14 mouse cellular contexts compared by ENCODE assay signal in genomic region chr13:42093268-42094042, GRCm38 (mm10). TPM values are rescaled to one million over a fixed set of nuclear protein-coding genes. Genes with fewer than 3 reads are reported as not detected.
A peak's percentile ranks its signal among the peaks of the same experiment; 100 is the strongest.
DNase-seq lines count a peak whose midpoint lies in the region; ATAC-seq lines count a peak whose summit lies in the region.
"Had no signal": no experiment of that assay in that cellular context is flagged by ENCODE, and none has a peak within 500 bp of the region (broad histone marks: within the 10 kb centered on the region; RNA-seq: fewer than 3 reads in every experiment).

No protein-coding gene starts in this region.

- H3K9me3 ChIP-seq in midbrain, embryonic 14.5 days (ENCODE audit: control insufficient read depth, low read length) = no peaks in the 10 kb centered on the region
- no peaks in the 10 kb centered on the region for H3K9me3 ChIP-seq in midbrain, embryonic 16.5 days (replicated peaks; ENCODE audit: control insufficient read depth, low read length, poor library complexity, severe bottlenecking)
- H3K9me3 ChIP-seq in liver, embryonic 16.5 days (replicated peaks; ENCODE audit: control insufficient read depth, low read length) = no peaks in the 10 kb centered on the region
- peaks cover 5% of the 10 kb centered on the region; the same call in 1 of the 2 replicates for H3K9me3 ChIP-seq in kidney, embryonic 16.5 days (ENCODE audit: low read length)
- H3K9me3 ChIP-seq: neural tube, embryonic 12.5 days had no signal

- WGBS in midbrain, embryonic 14.5 days = 60% methylated on average over 12 of the region's 12 CpGs
- WGBS in midbrain, embryonic 16.5 days = 54% methylated on average over 12 of the region's 12 CpGs
- WGBS in liver, embryonic 16.5 days (ENCODE audit: insufficient replicate concordance) = 18% methylated on average over 12 of the region's 12 CpGs
- WGBS in kidney, embryonic 16.5 days = 61% methylated on average over 12 of the region's 12 CpGs

- no peaks in the 10 kb centered on the region; the same call in 1 of the 2 replicates for H3K4me1 ChIP-seq in midbrain, embryonic 14.5 days (ENCODE audit: control insufficient read depth, insufficient read depth, low read length)
- peaks cover 16% of the 10 kb centered on the region for H3K4me1 ChIP-seq in midbrain, embryonic 16.5 days (ENCODE audit: control insufficient read depth, insufficient read depth, low read length)
- peaks cover 13% of the 10 kb centered on the region for H3K4me1 ChIP-seq in liver, embryonic 16.5 days (ENCODE audit: control insufficient read depth, low read depth, low read length)
- peaks cover 21% of the 10 kb centered on the region for H3K4me1 ChIP-seq in kidney, embryonic 16.5 days (ENCODE audit: insufficient read depth, low read length)

- H3K36me3 ChIP-seq in midbrain, embryonic 14.5 days (ENCODE audit: control insufficient read depth, insufficient read depth, low read length) = no peaks in the 10 kb centered on the region
- H3K36me3 ChIP-seq in midbrain, embryonic 16.5 days (ENCODE audit: control insufficient read depth, insufficient read depth, low read length) = no peaks in the 10 kb centered on the region
- no peaks in the 10 kb centered on the region for H3K36me3 ChIP-seq in liver, embryonic 16.5 days (ENCODE audit: control insufficient read depth, insufficient read depth)
- H3K36me3 ChIP-seq in kidney, embryonic 16.5 days (ENCODE audit: insufficient read depth, low read length) = no peaks in the 10 kb centered on the region

- no peak overlapping the region for H3K9ac ChIP-seq in midbrain, embryonic 14.5 days (replicated peaks; ENCODE audit: low read length)
- no peak overlapping the region for H3K9ac ChIP-seq in midbrain, embryonic 16.5 days (ENCODE audit: low read depth, low read length)
- no peak overlapping the region for H3K9ac ChIP-seq in liver, embryonic 16.5 days (ENCODE audit: low read depth, low read length)
- no peak overlapping the region for H3K9ac ChIP-seq in kidney, embryonic 16.5 days (replicated peaks; ENCODE audit: low read length)
- H3K9ac ChIP-seq: neural tube, embryonic 12.5 days had no signal

- H3K4me3 ChIP-seq in midbrain, embryonic 14.5 days (replicated peaks; ENCODE audit: low read depth, low read length) = no peak overlapping the region
- no peak overlapping the region for H3K4me3 ChIP-seq in midbrain, embryonic 16.5 days (ENCODE audit: low read depth, low read length)
- no peak overlapping the region for H3K4me3 ChIP-seq in liver, embryonic 16.5 days (ENCODE audit: low read depth, low read length)
- H3K4me3 ChIP-seq in kidney, embryonic 16.5 days (ENCODE audit: low read length) = no peak overlapping the region
- H3K4me3 ChIP-seq: neural tube, embryonic 12.5 days had no signal

- DNase-seq in midbrain, embryonic 14.5 days = no peak
- peak; percentile 68 to 82 for DNase-seq in thymus, postnatal 36 days
- DNase-seq in cerebellum, postnatal 4 days (ENCODE audit: low spot score in 2 of 2) = no peak
- DNase-seq: cerebellum, postnatal 10 days; heart, postnatal 14 days; kidney, postnatal 14 days; right cerebral cortex, postnatal 25 days had no signal

- no peaks in the 10 kb centered on the region for H3K27me3 ChIP-seq in midbrain, embryonic 14.5 days (ENCODE audit: control insufficient read depth, insufficient read depth, low read length)
- H3K27me3 ChIP-seq in midbrain, embryonic 16.5 days (ENCODE audit: control insufficient read depth, insufficient read depth, low read depth, low read length) = no peaks in the 10 kb centered on the region
- no peaks in the 10 kb centered on the region for H3K27me3 ChIP-seq in liver, embryonic 16.5 days (ENCODE audit: control insufficient read depth, insufficient read depth, low read depth, low read length)
- no peaks in the 10 kb centered on the region for H3K27me3 ChIP-seq in kidney, embryonic 16.5 days (ENCODE audit: insufficient read depth, low read length)
- H3K27me3 ChIP-seq: neural tube, embryonic 12.5 days had no signal

- no peak overlapping the region for H3K4me2 ChIP-seq in midbrain, embryonic 14.5 days (ENCODE audit: low read length)
- no peak overlapping the region for H3K4me2 ChIP-seq in midbrain, embryonic 16.5 days (ENCODE audit: low read length)
- 0 out of 2 replicates have a peak overlapping the region, but pooled peaks have one; percentile 11 for H3K4me2 ChIP-seq in liver, embryonic 16.5 days (ENCODE audit: low read depth, low read length)
- no peak overlapping the region for H3K4me2 ChIP-seq in kidney, embryonic 16.5 days (replicated peaks; ENCODE audit: low read depth, low read length)
- H3K4me2 ChIP-seq: neural tube, embryonic 12.5 days had no signal

- no peak for ATAC-seq in midbrain, embryonic 14.5 days (ENCODE audit: low FRiP score, low TSS enrichment)
- ATAC-seq in midbrain, embryonic 16.5 days = no peak
- peak; percentile 83 for ATAC-seq in common myeloid progenitor, adult 5-6 weeks (replicated peaks; ENCODE audit: low read depth, poor library complexity, severe bottlenecking)
- ATAC-seq in liver, embryonic 16.5 days (ENCODE audit: low read depth) = peak; percentile 67
- no peak for ATAC-seq in cerebellum, adult (ENCODE audit: insufficient number of reproducible peaks, low FRiP score, low TSS enrichment)
- no peak for ATAC-seq in kidney, embryonic 16.5 days (ENCODE audit: low FRiP score, low TSS enrichment)

- 0 out of 2 replicates have a peak overlapping the region, but pooled peaks have one; percentile 41 for H3K27ac ChIP-seq in midbrain, embryonic 14.5 days (replicated peaks; ENCODE audit: low read depth, low read length)
- no peak overlapping the region for H3K27ac ChIP-seq in midbrain, embryonic 16.5 days (ENCODE audit: low read length)
- 0 out of 2 replicates have a peak overlapping the region, but pooled peaks have one; percentile 30 for H3K27ac ChIP-seq in liver, embryonic 16.5 days (ENCODE audit: low read length)
- no peak overlapping the region for H3K27ac ChIP-seq in kidney, embryonic 16.5 days (ENCODE audit: low read length)
- H3K27ac ChIP-seq: neural tube, embryonic 12.5 days; stomach, postnatal 0 days had no signal

RNA-seq across cellular contexts. Expression of gene Hivep1, which starts 41.6 kb away (rescaled TPM):
- polyA plus RNA-seq in midbrain, embryonic 14.5 days (2014; fragmentation: Nextera tagmentation; extraction: Ambion mirVana) = 18.7 and 22.9 TPM in 2 replicates
- 16.0 and 18.3 TPM in 2 replicates for polyA plus RNA-seq in midbrain, embryonic 16.5 days (2015; fragmentation: Nextera tagmentation; extraction: Ambion mirVana)
- 26.5 and 26.6 TPM in 2 replicates for total RNA-seq in common myeloid progenitor, adult 5-6 weeks (2017)
- polyA plus RNA-seq in liver, embryonic 16.5 days (2015; fragmentation: Nextera tagmentation; extraction: Ambion mirVana) = 1.7 and 2.3 TPM in 2 replicates
- 8.4 and 10.0 TPM in 2 replicates for polyA plus RNA-seq in kidney, embryonic 16.5 days (2015; fragmentation: Nextera tagmentation; extraction: Ambion mirVana)

Comparison
In these comparisons a context has a peak if more than half of its experiments do, and no peak if none do; other contexts are left out.
1. H3K27ac ChIP-seq: peak in midbrain, embryonic 14.5 days (single experiment) and liver, embryonic 16.5 days (single experiment); none in midbrain, embryonic 16.5 days (single experiment) and kidney, embryonic 16.5 days (single experiment).
2. ATAC-seq: peak in common myeloid progenitor, adult 5-6 weeks (single experiment) and liver, embryonic 16.5 days (single experiment); none in midbrain, embryonic 14.5 days (single experiment), midbrain, embryonic 16.5 days (single experiment), cerebellum, adult (single experiment) and kidney, embryonic 16.5 days (single experiment).
3. DNase-seq: peak in thymus, postnatal 36 days (2 of 2); none in midbrain, embryonic 14.5 days (single experiment) and cerebellum, postnatal 4 days (0 of 2).